Comparison of ENCODE assay signal across 8 mouse cellular contexts in the genomic region with DNA sequence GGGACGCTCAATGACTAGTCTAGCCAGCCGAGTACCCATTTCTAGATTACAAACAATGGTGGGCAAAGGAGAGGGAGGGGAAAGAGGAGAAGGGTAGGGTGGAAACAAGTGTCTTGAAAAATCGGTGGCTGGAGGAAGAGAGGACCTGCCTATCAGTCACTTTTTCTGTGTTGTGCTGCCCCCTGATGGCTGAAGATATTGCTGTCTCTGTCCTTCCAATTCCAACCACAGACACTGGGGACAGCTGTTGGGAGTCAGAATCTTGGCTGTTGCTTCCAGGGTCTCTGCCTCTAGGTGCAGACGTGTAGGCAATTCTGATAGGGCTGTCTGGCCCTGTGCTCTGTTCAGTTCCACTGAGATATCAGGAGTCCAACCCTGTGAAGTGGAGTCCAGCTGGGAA. TPM values are rescaled to one million over a fixed set of nuclear protein-coding genes. Genes with fewer than 3 reads are reported as not detected.
DNase-seq lines count a peak whose midpoint lies in the region; ATAC-seq and TF ChIP-seq lines count a peak whose summit lies in the region.

No protein-coding gene starts in this region.

- H3K4me1 ChIP-seq in forebrain, embryonic 10.5 days: peaks cover 20% of the 10 kb centered on the region
- H3K4me1 ChIP-seq in heart, postnatal 0 days (ENCODE audit: control insufficient read depth, insufficient read depth): peaks cover 5% of the 10 kb centered on the region
- no peaks in the 10 kb centered on the region; the same call in 1 of the 2 replicates for H3K4me1 ChIP-seq in liver, embryonic 16.5 days (ENCODE audit: control insufficient read depth, low read depth, low read length)
- peaks cover 14% of the 10 kb centered on the region for H3K4me1 ChIP-seq in neural tube, embryonic 13.5 days (replicated peaks)

- no peaks in the 10 kb centered on the region for H3K9me3 ChIP-seq in forebrain, embryonic 10.5 days
- no peaks in the 10 kb centered on the region for H3K9me3 ChIP-seq in heart, postnatal 0 days (replicated peaks; ENCODE audit: control insufficient read depth, low read length)
- no peaks in the 10 kb centered on the region for H3K9me3 ChIP-seq in liver, embryonic 16.5 days (replicated peaks; ENCODE audit: control insufficient read depth, low read length)
- H3K9me3 ChIP-seq in neural tube, embryonic 13.5 days: no peaks in the 10 kb centered on the region

- H3K36me3 ChIP-seq in forebrain, embryonic 10.5 days (replicated peaks): peaks cover 6% of the 10 kb centered on the region; the same call in 1 of the 2 replicates
- H3K36me3 ChIP-seq in heart, postnatal 0 days (replicated peaks; ENCODE audit: control insufficient read depth, insufficient read depth, low read length): 0 out of 2 replicates have a peak, but pooled peaks cover 11% of the 10 kb centered on the region
- H3K36me3 ChIP-seq in liver, embryonic 16.5 days (ENCODE audit: control insufficient read depth, insufficient read depth): no peaks in the 10 kb centered on the region; the same call in 1 of the 2 replicates
- H3K36me3 ChIP-seq in neural tube, embryonic 13.5 days: peaks cover 23% of the 10 kb centered on the region

- H3K4me2 ChIP-seq in heart, postnatal 0 days (ENCODE audit: low read depth, low read length): no peak overlapping the region
- H3K4me2 ChIP-seq in liver, embryonic 16.5 days (ENCODE audit: low read depth, low read length): no peak overlapping the region
- H3K4me2 ChIP-seq in neural tube, embryonic 13.5 days: no peak overlapping the region

- peak; percentile 42 for DNase-seq in c-Kit-negative CD71-positive TER-119-positive erythroid progenitor cells, embryonic 14.5 days (ENCODE audit: low read depth, low spot score)
- DNase-seq in forebrain, embryonic 10.5 days (ENCODE audit: extremely low spot score, low spot score): peak; percentile 82
- DNase-seq in heart, postnatal 0 days (ENCODE audit: low spot score): peak; percentile 87
- DNase-seq in kidney, postnatal 36 days: peak; percentile 90 to 95
- DNase-seq in telencephalon, adult 2 months (ENCODE audit: low read depth, low spot score): peak; percentile 68

- no peak for TF ChIP-seq EP300 in heart, postnatal 0 days (IDR thresholded peaks at IDR 0.05; ENCODE audit: low read depth)

- no peaks in the 10 kb centered on the region for H3K27me3 ChIP-seq in forebrain, embryonic 10.5 days (ENCODE audit: poor library complexity, severe bottlenecking)
- H3K27me3 ChIP-seq in heart, postnatal 0 days (ENCODE audit: control insufficient read depth, insufficient read depth, low read length): no peaks in the 10 kb centered on the region
- no peaks in the 10 kb centered on the region for H3K27me3 ChIP-seq in liver, embryonic 16.5 days (ENCODE audit: control insufficient read depth, insufficient read depth, low read depth, low read length)
- no peaks in the 10 kb centered on the region for H3K27me3 ChIP-seq in neural tube, embryonic 13.5 days

- peak overlapping the region; percentile 68 for H3K27ac ChIP-seq in forebrain, embryonic 10.5 days
- 0 out of 2 replicates have a peak overlapping the region, but pooled peaks have one; percentile 2 for H3K27ac ChIP-seq in heart, postnatal 0 days (ENCODE audit: low read depth)
- H3K27ac ChIP-seq in liver, embryonic 16.5 days (ENCODE audit: low read length): no peak overlapping the region
- no peak overlapping the region; the same call in 1 of the 2 replicates for H3K27ac ChIP-seq in neural tube, embryonic 13.5 days (replicated peaks)

- peak; percentile 96 for ATAC-seq in CD4-positive, CD25-positive, alpha-beta regulatory T cell, adult 4 months
- ATAC-seq in heart, postnatal 0 days (ENCODE audit: insufficient read depth, low read depth): peak; percentile 68
- ATAC-seq in liver, embryonic 16.5 days (ENCODE audit: low read depth): peak; percentile 37; the same call in 1 of the 2 replicates
- peak; percentile 77 for ATAC-seq in neural tube, embryonic 13.5 days (ENCODE audit: low read depth)

- H3K9ac ChIP-seq in heart, postnatal 0 days (replicated peaks; ENCODE audit: low read depth, low read length): no peak overlapping the region
- H3K9ac ChIP-seq in liver, embryonic 16.5 days (ENCODE audit: low read depth, low read length): no peak overlapping the region
- 0 out of 2 replicates have a peak overlapping the region, but pooled peaks have one; percentile 12 for H3K9ac ChIP-seq in neural tube, embryonic 13.5 days

- 4% methylated on average over 4 of the region's 4 CpGs for WGBS in forebrain, embryonic 10.5 days
- WGBS in heart, postnatal 0 days: 6% methylated on average over 4 of the region's 4 CpGs
- WGBS in liver, embryonic 16.5 days (ENCODE audit: insufficient replicate concordance): 5% methylated on average over 4 of the region's 4 CpGs
- WGBS in neural tube, embryonic 13.5 days: 3% methylated on average over 4 of the region's 4 CpGs

- H3K4me3 ChIP-seq in forebrain, embryonic 10.5 days: peak overlapping the region; percentile 8; the same call in 1 of the 2 replicates
- H3K4me3 ChIP-seq in heart, postnatal 0 days (ENCODE audit: low read depth, low read length): no peak overlapping the region
- H3K4me3 ChIP-seq in liver, embryonic 16.5 days (ENCODE audit: low read depth, low read length): no peak overlapping the region
- H3K4me3 ChIP-seq in neural tube, embryonic 13.5 days: no peak overlapping the region

- peak; percentile 89 for TF ChIP-seq CTCF in heart, postnatal 0 days (IDR thresholded peaks at IDR 0.05; ENCODE audit: low read depth)

RNA-seq across cellular contexts. Expression of gene Capg, which starts 21.9 kb away (rescaled TPM):
- polyA plus RNA-seq in CD4-positive, CD25-positive, alpha-beta regulatory T cell, adult 4 months (2017; shearing (Covaris generic)): 100 to 1,000 TPM; 547 to 812 TPM
- polyA plus RNA-seq in forebrain, embryonic 10.5 days (2016; fragmentation: Nextera tagmentation; extraction: Ambion mirVana): 8.9 and 10.5 TPM in 2 replicates
- 25.1 and 53.6 TPM in 2 replicates for total RNA-seq in heart, postnatal 0 days (2014; rRNA removed; ENCODE audit: low replicate concordance)
- 24.9 and 25.9 TPM in 2 replicates for polyA plus RNA-seq in heart, postnatal 0 days (2015; fragmentation: Nextera tagmentation; extraction: Ambion mirVana)
- polyA plus RNA-seq in liver, embryonic 16.5 days (2015; fragmentation: Nextera tagmentation; extraction: Ambion mirVana): 18.8 and 20.3 TPM in 2 replicates
- 11.9 and 12.9 TPM in 2 replicates for polyA plus RNA-seq in neural tube, embryonic 13.5 days (2015; fragmentation: Nextera tagmentation; extraction: Ambion mirVana)

RNA-seq across cellular contexts. Expression of gene Elmod3, which starts 32.2 kb away (rescaled TPM):
- polyA plus RNA-seq in CD4-positive, CD25-positive, alpha-beta regulatory T cell, adult 4 months (2017; shearing (Covaris generic)): 10 to 100 TPM; 22.9 to 32.2 TPM
- 12.5 and 13.7 TPM in 2 replicates for polyA plus RNA-seq in forebrain, embryonic 10.5 days (2016; fragmentation: Nextera tagmentation; extraction: Ambion mirVana)
- total RNA-seq in heart, postnatal 0 days (2014; rRNA removed; ENCODE audit: low replicate concordance): 21.9 and 30.9 TPM in 2 replicates
- 17.6 and 18.6 TPM in 2 replicates for polyA plus RNA-seq in heart, postnatal 0 days (2015; fragmentation: Nextera tagmentation; extraction: Ambion mirVana)
- polyA plus RNA-seq in liver, embryonic 16.5 days (2015; fragmentation: Nextera tagmentation; extraction: Ambion mirVana): 4.5 and 4.7 TPM in 2 replicates
- polyA plus RNA-seq in neural tube, embryonic 13.5 days (2015; fragmentation: Nextera tagmentation; extraction: Ambion mirVana): 17.5 and 18.9 TPM in 2 replicates

RNA-seq across cellular contexts. Expression of gene Retsat, which starts 32.2 kb away (rescaled TPM):
- polyA plus RNA-seq in CD4-positive, CD25-positive, alpha-beta regulatory T cell, adult 4 months (2017; shearing (Covaris generic)): 1 to 10 TPM; 5.3 to 5.7 TPM
- polyA plus RNA-seq in forebrain, embryonic 10.5 days (2016; fragmentation: Nextera tagmentation; extraction: Ambion mirVana): 8.1 and 8.3 TPM in 2 replicates
- 21.8 and 41.8 TPM in 2 replicates for total RNA-seq in heart, postnatal 0 days (2014; rRNA removed; ENCODE audit: low replicate concordance)
- polyA plus RNA-seq in heart, postnatal 0 days (2015; fragmentation: Nextera tagmentation; extraction: Ambion mirVana): 64.4 and 69.1 TPM in 2 replicates
- polyA plus RNA-seq in liver, embryonic 16.5 days (2015; fragmentation: Nextera tagmentation; extraction: Ambion mirVana): 17.6 and 21.5 TPM in 2 replicates
- polyA plus RNA-seq in neural tube, embryonic 13.5 days (2015; fragmentation: Nextera tagmentation; extraction: Ambion mirVana): 5.3 and 5.4 TPM in 2 replicates

RNA-seq across cellular contexts. Expression of gene Sh2d6, which starts 44.5 kb away (rescaled TPM):
- polyA plus RNA-seq in CD4-positive, CD25-positive, alpha-beta regulatory T cell, adult 4 months (2017; shearing (Covaris generic)): not detected
- 0.11 and 0.30 TPM in 2 replicates for polyA plus RNA-seq in forebrain, embryonic 10.5 days (2016; fragmentation: Nextera tagmentation; extraction: Ambion mirVana)
- not detected in 2 replicates for total RNA-seq in heart, postnatal 0 days (2014; rRNA removed; ENCODE audit: low replicate concordance)
- not detected in 2 replicates for polyA plus RNA-seq in heart, postnatal 0 days (2015; fragmentation: Nextera tagmentation; extraction: Ambion mirVana)
- polyA plus RNA-seq in liver, embryonic 16.5 days (2015; fragmentation: Nextera tagmentation; extraction: Ambion mirVana): not detected in 2 replicates
- 0.36 and 0.55 TPM in 2 replicates for polyA plus RNA-seq in neural tube, embryonic 13.5 days (2015; fragmentation: Nextera tagmentation; extraction: Ambion mirVana)

RNA-seq across cellular contexts. Expression of gene Tgoln1, which starts 50.8 kb away (rescaled TPM):
- polyA plus RNA-seq in CD4-positive, CD25-positive, alpha-beta regulatory T cell, adult 4 months (2017; shearing (Covaris generic)): 100 to 1,000 TPM; 114 to 143 TPM
- polyA plus RNA-seq in forebrain, embryonic 10.5 days (2016; fragmentation: Nextera tagmentation; extraction: Ambion mirVana): 28.6 and 28.7 TPM in 2 replicates
- total RNA-seq in heart, postnatal 0 days (2014; rRNA removed; ENCODE audit: low replicate concordance): 16.4 and 22.5 TPM in 2 replicates
- polyA plus RNA-seq in heart, postnatal 0 days (2015; fragmentation: Nextera tagmentation; extraction: Ambion mirVana): 19.4 and 21.3 TPM in 2 replicates
- 15.5 and 16.8 TPM in 2 replicates for polyA plus RNA-seq in liver, embryonic 16.5 days (2015; fragmentation: Nextera tagmentation; extraction: Ambion mirVana)
- 39.3 and 43.9 TPM in 2 replicates for polyA plus RNA-seq in neural tube, embryonic 13.5 days (2015; fragmentation: Nextera tagmentation; extraction: Ambion mirVana)

Comparison
In these comparisons a context has a peak if more than half of its experiments do, and no peak if none do; other contexts are left out.
1. ATAC-seq: peak in every context shown above with its lines; median percentile 96 in CD4-positive, CD25-positive, alpha-beta regulatory T cell, adult 4 months; 77 in neural tube, embryonic 13.5 days; 68 in heart, postnatal 0 days; 37 in liver, embryonic 16.5 days.
2. DNase-seq: peak in every context shown above with its lines; median percentile 92 in kidney, postnatal 36 days; 87 in heart, postnatal 0 days; 82 in forebrain, embryonic 10.5 days; 68 in telencephalon, adult 2 months; 42 in c-Kit-negative CD71-positive TER-119-positive erythroid progenitor cells, embryonic 14.5 days.
3. H3K27ac ChIP-seq: peak in forebrain, embryonic 10.5 days (single experiment) and heart, postnatal 0 days (single experiment); none in liver, embryonic 16.5 days (single experiment) and neural tube, embryonic 13.5 days (single experiment).
4. RNA of gene Capg, which starts 21.9 kb away (polyA plus RNA-seq): 547 to 812 TPM in CD4-positive, CD25-positive, alpha-beta regulatory T cell, adult 4 months; 24.9 to 25.9 TPM in heart, postnatal 0 days, 18.8 to 20.3 TPM in liver, embryonic 16.5 days, 11.9 to 12.9 TPM in neural tube, embryonic 13.5 days and 8.9 to 10.5 TPM in forebrain, embryonic 10.5 days; every median in the first group is over 10 times any median in the second.